Mouse (Mus musculus) retina, adult 2 months (tissue): ENCODE results near the gene Igsf10.

ENCODE experiments used
- DNase-seq: peaks from one replicate; pipeline ENCODE4 v3.0.0-alpha.2; 2012; ENCODE audit warnings: low read depth, low spot score

Igsf10 gene

GRCm38 (mm10) chr3:59293437-59294199 lies 50.6 kb downstream of the Igsf10 start:
- no peak for DNase-seq

DNA sequence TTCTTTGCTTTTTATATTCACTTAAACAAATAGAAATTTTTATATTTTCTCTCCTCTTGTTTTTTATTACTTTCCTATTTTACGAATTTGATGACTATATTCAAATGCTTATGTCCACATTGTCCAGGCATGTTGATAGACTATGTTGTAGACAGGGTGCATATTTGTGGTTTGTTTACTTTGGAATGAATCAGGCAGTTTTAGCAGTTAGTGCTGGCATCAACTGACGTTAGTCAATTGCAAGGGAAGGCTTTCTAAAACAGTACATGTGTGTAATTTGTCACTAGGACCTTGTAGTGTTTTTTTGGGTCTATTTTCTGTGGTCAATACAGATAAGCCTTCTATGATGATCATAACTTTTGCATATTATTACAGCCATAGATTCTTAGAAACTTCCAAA lies 53.6 kb downstream of the Igsf10 start:
- no peak for DNase-seq

- DNase-seq, result no peak
These were observed 65.6 kb downstream of the Igsf10 start for GRCm38 (mm10) chr3:59278620-59279019.

- DNase-seq, result no peak
These were observed 66.0 kb downstream of the Igsf10 start for GRCm38 (mm10) chr3:59278254-59278533.

DNA sequence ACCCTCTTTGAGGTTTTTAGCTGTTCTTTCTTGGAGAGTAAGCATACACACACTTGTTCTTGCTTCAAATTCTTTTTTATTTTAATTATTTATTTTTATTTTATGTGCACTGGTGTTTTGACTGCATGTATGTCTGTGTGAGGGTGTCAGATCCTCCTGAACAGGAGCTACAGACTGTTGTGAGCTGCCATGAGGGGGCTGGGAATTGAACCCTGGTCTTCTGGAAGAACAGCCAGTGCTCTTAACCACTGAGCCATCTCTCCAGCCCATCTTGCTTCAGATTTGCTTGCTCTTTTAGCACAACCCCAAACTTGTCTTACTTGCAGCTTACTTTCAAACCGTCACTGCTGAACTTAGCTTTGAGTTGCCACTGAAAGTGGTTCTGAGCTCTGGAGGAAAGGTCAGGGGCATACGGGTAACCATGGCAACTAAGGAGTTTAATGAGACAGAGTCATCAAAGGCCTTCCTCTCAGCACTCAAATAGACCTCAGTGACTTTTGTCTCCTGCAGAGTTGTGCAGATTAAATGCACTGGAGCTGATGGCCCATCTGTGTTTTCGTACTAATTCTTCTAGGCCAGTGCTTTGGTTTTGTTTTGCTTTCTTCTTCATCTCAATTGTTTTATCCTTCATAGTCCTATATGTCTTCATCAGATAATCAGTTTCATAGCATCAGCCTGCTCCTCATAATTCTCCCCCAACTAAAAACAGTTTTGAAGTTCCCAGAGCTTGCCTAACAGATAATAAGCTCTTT lies 66.5 kb downstream of the Igsf10 start:
- no peak for DNase-seq

GRCm38 (mm10) chr3:59270811-59271210 lies 73.4 kb downstream of the Igsf10 start:
- no peak for DNase-seq
